Mouse (Mus musculus): ENCODE data around the gene Fxyd1.

Fxyd1 gene

DNA sequence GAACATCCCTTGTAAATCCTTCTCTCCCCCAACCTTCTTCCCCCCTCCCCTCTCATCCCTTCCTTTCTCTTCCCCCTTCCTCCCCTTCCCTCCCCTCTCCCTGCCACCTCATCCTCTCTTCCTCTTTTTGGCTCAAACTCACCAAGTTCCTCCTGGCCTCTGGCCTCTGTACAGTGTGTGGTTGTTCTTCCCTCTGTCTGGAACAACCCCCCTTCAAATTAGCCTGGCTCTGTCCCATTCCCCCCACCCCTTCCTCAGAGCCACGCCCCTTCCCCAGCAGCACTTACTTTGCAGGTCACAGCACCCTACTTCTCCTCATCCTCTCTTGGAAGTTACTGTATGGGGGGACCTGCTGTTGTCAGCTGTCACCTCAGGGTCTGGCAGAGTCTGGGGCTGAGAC lies 48.8 kb downstream of the Fxyd1 start:
- peak; percentile 94 for DNase-seq

DNA sequence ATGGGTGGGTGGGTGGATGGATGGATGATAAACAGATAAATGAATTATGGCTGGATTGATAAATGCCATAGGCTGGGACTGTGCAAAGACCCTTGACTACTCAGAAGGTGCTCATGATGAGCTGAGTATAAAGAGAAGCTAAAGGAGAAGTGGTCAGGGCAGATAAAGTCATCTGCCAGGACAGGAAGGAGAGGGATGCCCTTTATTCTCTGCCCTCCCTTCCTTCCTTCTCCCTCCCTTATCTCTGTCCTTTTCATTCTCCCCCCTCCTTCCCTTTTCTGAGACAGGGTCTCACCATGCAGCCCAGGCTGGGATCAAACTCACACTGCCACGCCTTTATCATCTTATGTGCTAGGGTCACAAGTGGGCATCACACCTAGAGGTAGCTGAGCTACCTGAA lies 49.2 kb downstream of the Fxyd1 start:
- DNase-seq = no peak

DNA sequence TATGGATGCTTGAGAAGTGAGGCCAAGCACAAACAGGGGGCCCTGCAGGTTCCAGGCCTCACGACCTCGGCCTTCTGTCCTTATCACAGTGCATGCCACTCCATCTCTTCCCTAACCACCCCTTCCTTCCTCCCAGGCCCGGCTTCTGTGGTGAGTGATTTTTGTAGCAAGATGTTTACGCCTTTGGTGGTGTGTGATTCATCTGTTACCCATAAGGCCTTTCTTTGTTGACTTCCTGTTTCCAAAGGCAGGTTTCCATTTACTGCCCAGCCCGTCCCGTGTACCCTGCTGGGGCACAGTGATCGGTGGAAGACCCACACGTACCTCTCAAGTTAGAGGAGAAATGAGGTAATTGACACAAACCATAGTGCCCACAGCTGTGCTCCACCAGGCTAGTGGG lies 54.3 kb downstream of the Fxyd1 start:
- DNase-seq = peak; percentile 97

Measured in heart, adult 11 months (tissue).